In genomic region chr2:121477491-121478266, GRCm38 (mm10) we compare ENCODE assay signal across 1 mouse cellular context.
TF ChIP-seq lines count a peak whose summit lies in the region.

No protein-coding gene starts in this region.

TF ChIP-seq in MEL, 35 proteins besides CTCF, POLR2A, EP300 and RAD21:
- TF ChIP-seq MYB (IDR thresholded peaks at IDR 0.05; ENCODE audit: low read depth, low read length) (no peak), ZMIZ1 (IDR thresholded peaks at IDR 0.05; ENCODE audit: low read depth, low read length) (no peak), TBP (IDR thresholded peaks at IDR 0.05; ENCODE audit: low read depth, low read length) (0 out of 2 replicates have a peak, but pooled peaks have one; percentile 51), ZNF384 (IDR thresholded peaks at IDR 0.05; ENCODE audit: low read depth, low read length) (peak; percentile 63; the same call in 1 of the 2 replicates), ETS1 (IDR thresholded peaks at IDR 0.05; ENCODE audit: low read depth, low read length) (no peak), ZKSCAN1 (IDR thresholded peaks at IDR 0.05; ENCODE audit: low read depth, low read length) (no peak), TAL1 (IDR thresholded peaks at IDR 0.05; ENCODE audit: low read length) (no peak), MAFK (IDR thresholded peaks at IDR 0.05; ENCODE audit: borderline replicate concordance, low read depth, low read length) (no peak), NELFE (IDR thresholded peaks at IDR 0.05; ENCODE audit: low read depth, low read length) (no peak), USF2 (IDR thresholded peaks at IDR 0.05; ENCODE audit: borderline replicate concordance in 1 of 2, insufficient read depth in 1 of 2, low read depth in 1 of 2, low read length in 2 of 2) (no peak)
